Mouse (Mus musculus) urinary bladder, postnatal 4 days (tissue): ENCODE results near the gene Commd2.

Experiments
- DNase-seq, 2 experiments: peaks; one replicate each; pipeline ENCODE4 v3.0.0; 2021 to 2022; ENCODE audit warnings: low spot score in 2 of 2

Commd2 gene

DNA sequence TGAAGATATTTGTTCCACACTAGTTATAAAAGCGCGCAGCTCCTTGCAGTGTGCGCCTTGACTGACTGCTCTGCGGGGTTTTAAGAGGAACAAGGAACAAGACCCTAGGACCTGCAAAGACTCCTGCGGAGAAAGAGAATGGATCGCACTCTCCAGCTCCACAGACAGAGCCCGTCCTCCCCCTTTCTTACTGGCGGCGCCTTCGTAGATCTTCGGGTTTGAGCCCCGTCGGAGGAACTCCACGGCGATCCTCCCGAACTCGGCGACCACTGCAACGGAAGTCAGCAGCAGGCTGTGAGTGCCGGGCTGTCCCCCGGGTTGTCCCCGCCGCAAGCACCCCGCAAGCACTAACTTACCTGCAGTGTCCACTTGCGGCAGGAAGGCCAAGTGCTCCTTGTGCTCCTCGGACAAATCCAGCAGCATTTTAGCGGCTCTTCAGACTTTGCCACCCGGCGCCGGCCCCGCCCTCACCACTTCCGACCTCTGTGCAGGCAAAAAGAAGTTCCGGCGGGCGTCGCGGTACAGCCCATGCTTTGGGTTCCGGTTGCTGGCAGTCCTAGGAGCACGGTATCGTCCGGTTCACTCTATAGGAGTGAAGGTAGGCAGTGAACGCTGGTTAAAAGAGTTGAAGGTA, at the start of gene Commd2:
TSS of gene Commd2 (minus strand) at position 485 of the 634 bp plus-strand sequence.
- DNase-seq = peak; percentile 84 to 89

DNA sequence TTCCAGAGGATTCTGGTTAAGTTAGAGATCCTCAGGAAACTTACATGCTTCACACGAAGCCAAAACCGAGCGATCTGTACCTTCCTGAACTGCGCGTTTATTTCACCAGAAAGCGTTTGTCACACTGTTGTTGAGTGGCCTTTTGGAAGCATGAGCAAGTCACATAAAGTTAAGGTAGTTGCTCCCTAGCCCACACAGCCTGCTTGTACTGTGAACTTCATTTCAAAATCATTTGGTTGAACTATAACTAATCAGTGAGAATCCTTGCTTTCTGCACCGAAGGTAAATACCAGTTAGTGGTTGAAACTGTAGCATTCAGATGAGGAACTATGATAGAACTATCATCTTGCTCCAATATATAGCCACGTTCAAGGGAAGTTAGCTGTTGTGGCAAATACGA, 45.3 kb upstream of the Commd2 start:
- no peak for DNase-seq

GRCm38 (mm10) chr3:57696249-57696648, 44.7 kb upstream of the Commd2 start:
- DNase-seq = no peak

DNA sequence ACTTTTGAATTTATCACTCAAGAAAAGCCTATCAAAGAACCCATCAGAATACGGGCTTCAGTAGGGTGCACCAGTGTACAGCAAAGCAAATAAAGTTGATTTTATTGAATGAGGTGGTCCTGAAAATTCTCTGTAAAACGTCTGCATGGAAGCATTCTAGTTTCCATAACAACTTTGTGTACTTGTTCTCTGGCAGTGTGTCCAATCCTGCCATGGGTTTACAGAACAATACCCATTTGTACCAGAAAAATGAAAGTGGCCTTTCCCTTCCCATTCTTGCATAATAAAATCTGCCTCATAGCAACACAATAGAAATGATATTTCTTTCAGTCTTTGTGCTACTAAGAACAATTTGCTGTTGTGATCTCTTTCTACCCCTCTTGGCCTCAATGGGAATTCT, 41.2 kb upstream of the Commd2 start, which contains the start of gene Ankub1:
TSS of gene Ankub1 (minus strand) at position 81 of the 400 bp plus-strand sequence.
- no peak for DNase-seq

- DNase-seq = no peak
Observed at GRCm38 (mm10) chr3:57691772-57692171, 40.3 kb upstream of the Commd2 start.

GRCm38 (mm10) chr3:57677786-57678185, 26.3 kb upstream of the Commd2 start:
- no peak for DNase-seq

GRCm38 (mm10) chr3:57674075-57674474, 22.6 kb upstream of the Commd2 start:
- no peak for DNase-seq

DNA sequence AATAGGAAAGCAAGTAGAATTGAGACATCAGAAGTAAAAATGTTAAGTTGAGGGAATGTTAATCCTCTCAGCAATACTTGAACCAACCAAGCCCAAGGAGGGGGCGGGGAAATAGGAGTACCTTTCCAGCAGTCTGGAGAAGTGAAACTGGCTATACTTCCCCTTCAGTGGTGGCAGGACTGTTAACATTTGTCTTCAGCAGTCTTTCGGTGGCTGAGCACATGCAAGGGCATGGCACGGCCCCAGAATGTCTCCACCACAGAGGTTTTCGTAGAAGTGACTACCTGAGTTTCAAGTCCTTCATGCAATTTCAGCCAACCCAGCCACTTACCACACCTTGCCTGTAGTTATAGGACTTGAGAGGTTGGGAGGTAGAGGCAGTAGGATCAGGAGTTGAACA, 22.1 kb upstream of the Commd2 start:
- DNase-seq = no peak

DNA sequence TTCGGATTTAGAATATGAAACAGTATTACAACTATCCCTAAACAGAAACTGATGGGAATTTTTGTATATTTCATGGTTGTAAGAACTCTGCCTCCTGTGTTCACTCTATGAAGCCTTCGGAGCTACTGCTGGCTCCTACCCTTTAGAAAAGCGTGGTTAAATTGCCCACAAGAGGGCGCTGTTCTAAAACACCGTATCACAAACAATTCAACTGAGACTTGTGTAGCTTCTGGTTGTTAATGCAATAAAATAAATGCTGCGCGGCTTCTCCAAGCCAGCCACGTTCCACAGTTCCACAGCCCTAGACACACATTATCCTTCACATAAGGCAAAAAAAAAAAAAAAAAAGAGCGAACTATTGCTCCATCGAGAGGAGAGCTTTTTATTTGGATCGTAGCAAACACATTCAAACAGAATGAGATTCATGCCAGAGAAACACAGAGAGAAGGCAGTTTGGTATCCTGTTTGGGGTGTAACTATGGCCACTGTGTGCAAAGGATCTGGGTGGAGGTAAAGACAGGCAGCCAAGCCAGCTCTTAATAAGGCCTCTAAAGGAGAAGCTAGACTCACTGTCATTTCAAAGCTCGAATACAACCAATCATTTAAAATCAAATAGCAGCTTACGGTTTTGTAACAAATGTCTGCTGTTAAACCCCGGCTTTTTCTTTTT, 15.7 kb upstream of the Commd2 start:
- peak; percentile 27 to 65 for DNase-seq

GRCm38 (mm10) chr3:57665880-57666279, 14.4 kb upstream of the Commd2 start:
- DNase-seq = no peak

- no peak for DNase-seq
Observed at GRCm38 (mm10) chr3:57664682-57665081, 13.2 kb upstream of the Commd2 start.

DNA sequence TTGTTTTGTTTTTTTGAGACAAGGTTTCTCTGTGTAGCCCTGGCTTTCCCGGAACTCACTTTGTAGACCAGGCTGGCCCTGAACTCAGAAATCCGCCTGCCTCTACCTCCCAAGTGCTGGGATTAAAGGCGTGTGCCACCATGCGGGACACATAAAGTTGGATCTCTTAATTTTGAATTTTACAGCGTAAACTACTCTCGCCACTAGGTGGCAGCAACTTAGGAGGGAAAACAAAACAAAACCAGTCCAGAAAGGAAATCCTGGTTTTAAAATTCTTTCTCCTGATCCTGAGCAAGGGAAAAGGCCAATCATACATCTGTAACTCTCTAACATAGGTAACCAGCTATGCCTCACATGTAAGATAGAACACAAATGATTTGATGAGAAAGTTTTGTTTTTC, 12.2 kb upstream of the Commd2 start:
- no peak for DNase-seq

- no peak for DNase-seq
Observed at GRCm38 (mm10) chr3:57658608-57659007, 7.1 kb upstream of the Commd2 start.

- no peak for DNase-seq
Observed at GRCm38 (mm10) chr3:57653646-57654045, 2.1 kb upstream of the Commd2 start.

DNA sequence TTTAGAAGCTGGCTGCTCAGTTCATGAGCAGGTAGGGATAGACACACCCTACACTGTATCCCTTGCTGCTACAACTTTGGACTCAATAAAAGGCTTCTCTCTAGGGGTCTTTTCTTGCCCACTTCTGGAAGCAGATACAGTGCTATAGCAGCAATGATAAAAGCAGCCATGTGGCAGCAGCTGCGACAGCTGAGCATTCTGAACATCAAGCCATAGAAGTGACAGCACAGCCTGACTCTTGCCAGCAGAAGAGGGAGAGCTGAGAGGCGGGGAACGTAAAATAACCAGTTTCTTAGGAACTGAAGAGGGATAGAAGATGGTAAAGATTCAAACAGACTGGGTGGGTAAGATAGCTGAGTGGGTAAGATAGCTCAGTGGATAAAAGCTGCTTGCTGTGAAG, 970 bp upstream of the Commd2 start:
- DNase-seq = no peak

GRCm38 (mm10) chr3:57651865-57652259, 347 bp upstream of the Commd2 start:
- no peak for DNase-seq

DNA sequence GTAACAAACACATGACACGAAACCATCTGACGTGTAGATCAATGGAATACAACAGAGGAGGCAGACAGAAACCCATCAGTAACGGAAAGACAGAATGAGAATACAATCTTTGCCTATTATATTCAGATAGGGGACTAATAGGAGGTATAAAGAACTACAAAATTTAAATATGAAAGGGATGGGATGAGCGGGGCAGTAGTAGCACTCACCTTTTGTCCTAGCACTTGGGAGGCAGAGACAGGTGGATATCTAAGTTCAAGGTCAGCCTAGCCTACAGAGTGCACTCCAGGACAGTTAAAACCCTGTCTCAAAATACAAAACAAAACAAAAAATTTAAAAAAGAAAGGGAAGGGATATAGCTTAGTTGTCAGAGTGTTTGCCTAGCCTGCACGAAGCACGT, 8.3 kb downstream of the Commd2 start:
- DNase-seq = no peak

DNA sequence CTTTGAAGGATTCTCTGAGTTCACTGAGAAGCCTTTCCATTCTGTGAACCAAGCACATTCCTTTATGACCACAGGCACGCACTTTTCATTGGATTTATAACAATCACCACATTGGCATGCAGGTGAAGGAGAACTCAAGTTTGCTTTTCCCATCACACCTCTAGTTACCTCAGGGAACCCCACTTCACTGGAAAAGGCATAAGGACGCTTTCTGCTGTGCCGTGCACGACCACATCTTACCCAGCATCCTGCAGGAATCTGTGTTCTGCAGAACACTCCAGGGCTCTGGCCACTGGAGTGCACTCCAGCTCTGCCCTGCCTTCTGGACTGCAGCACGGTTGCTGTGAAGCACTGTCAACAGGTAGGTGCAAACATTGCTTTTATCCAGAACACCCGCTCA, 13.9 kb downstream of the Commd2 start:
- no peak for DNase-seq

- DNase-seq = no peak
Observed at GRCm38 (mm10) chr3:57634763-57635487, 16.6 kb downstream of the Commd2 start.

DNA sequence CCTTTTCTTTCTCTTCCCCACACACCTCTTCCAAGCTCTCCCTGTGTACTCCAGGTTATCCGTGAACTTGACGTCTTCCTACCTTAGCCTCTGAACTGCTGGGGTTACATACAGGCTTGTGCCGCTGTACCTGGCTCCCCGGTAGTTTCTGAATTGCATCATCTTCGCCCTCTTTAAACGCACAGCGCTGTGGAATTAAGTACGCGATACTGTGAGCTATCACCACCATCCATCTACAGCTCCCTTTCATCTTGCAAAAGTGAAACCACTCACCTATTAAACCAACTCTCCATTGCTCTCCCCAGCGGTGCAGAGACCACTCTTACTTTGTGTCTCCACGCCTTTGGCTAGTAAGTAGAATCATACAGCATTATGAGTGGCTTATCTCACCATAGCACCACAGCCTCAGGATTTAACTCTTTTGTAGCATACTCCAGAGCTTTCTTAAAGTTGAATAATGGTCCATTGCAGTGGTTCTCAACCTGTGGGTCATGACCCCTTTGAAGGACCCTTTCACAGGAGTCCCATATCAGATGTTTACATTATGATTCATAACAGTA, 24.5 kb downstream of the Commd2 start:
- no peak for DNase-seq

DNA sequence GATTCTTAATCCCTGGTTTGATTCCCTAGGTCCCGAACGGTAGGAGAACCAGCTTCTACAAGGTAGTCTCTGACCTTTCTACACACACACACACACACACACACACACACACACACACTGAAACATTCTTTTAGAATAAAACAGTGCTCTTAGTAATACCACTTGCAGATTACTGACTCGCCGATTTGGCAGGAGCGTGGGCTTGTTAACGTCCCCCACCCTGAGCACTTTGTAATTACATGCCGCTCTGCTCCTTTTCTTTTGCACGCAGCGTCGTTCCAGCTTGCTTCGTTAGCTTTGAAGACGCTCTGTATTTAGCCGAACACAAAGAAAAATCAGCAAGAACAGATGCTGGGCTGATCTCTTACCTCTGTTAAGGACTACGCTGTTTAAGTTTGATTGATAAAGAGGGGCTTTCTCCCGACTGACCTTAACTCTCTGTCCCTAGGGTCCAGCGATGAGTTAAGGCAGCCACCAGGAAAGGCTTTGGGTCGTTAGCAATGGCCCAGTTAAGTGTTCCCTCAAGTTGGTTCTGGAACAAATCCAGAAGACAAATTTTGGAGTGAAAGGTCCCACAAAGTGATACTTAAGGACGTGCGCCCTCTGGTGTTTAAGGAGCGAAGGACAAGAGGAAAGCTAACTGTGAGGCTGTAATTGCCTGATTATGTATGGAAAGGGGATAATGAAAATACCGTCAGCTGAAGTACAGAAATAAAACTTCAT, 26.1 kb downstream of the Commd2 start:
- peak; percentile 49 to 80 for DNase-seq

- no peak for DNase-seq
Observed at GRCm38 (mm10) chr3:57619718-57620117, 31.8 kb downstream of the Commd2 start.
